Mouse (Mus musculus): ENCODE results near the gene Gys1. TPM values are rescaled to one million over a fixed set of nuclear protein-coding genes. Genes with fewer than 3 reads are reported as not detected.

Gys1 gene
- polyA plus RNA-seq, 2 experiments = 2.8 to 3.2 TPM

GRCm38 (mm10) chr7:45433835-45434202 lies 825 bp upstream of the Gys1 start:
- peaks cover 0 to 14% of the 10 kb centered on the region in 2 experiments; a peak in 2 of 4 replicates for H3K4me1 ChIP-seq (replicated peaks; ENCODE audit: control insufficient read depth in 2 of 2, insufficient read depth in 2 of 2, low read length in 1 of 2)

GRCm38 (mm10) chr7:45435038-45435437 lies 394 bp downstream of the Gys1 start:
- DNase-seq (ENCODE audit: low read depth in 3 of 3, low spot score in 3 of 3) (no peak), ATAC-seq (ENCODE audit: insufficient read depth) (no peak)
- H3K4me2 ChIP-seq (ENCODE audit: low read depth) = peak overlapping the region; percentile 73
- H3K4me3 ChIP-seq (ENCODE audit: insufficient read depth in 1 of 2, low read depth in 2 of 2, low read length in 2 of 2) = peak overlapping the region; percentile 39 to 51
- peaks cover 3% of the 10 kb centered on the region; the same call in 1 of the 2 replicates for H3K36me3 ChIP-seq (replicated peaks; ENCODE audit: control insufficient read depth, insufficient read depth, low read depth)
- H3K9ac ChIP-seq (replicated peaks) = peak overlapping the region; percentile 58
- H3K9me3 ChIP-seq (ENCODE audit: control insufficient read depth, low read length) = no peaks in the 10 kb centered on the region
- 5% methylated on average over 16 of the region's 16 CpGs for WGBS (ENCODE audit: insufficient replicate concordance)
- no peak for TF ChIP-seq EP300 (IDR thresholded peaks at IDR 0.05; ENCODE audit: low read depth)
- no peak for TF ChIP-seq CTCF (IDR thresholded peaks at IDR 0.05; ENCODE audit: low read depth)
- no peaks in the 10 kb centered on the region for H3K27me3 ChIP-seq (ENCODE audit: control insufficient read depth, insufficient read depth, low read length)
- H3K4me1 ChIP-seq (replicated peaks; ENCODE audit: control insufficient read depth in 2 of 2, insufficient read depth in 2 of 2, low read length in 1 of 2) = peaks cover 0 to 14% of the 10 kb centered on the region in 2 experiments; a peak in 2 of 4 replicates
- H3K27ac ChIP-seq = no peak overlapping the region

More at GRCm38 (mm10) chr7:45433835-45434202, 825 bp upstream of the Gys1 start:
- Histone ChIP-seq H3K36me3 (replicated peaks; ENCODE audit: control insufficient read depth, insufficient read depth, low read depth) (peaks cover 5% of the 10 kb centered on the region), H3K9me3 (ENCODE audit: control insufficient read depth, low read length) (no peaks in the 10 kb centered on the region), H3K27ac (peak overlapping the region; percentile 79), H3K4me3 (ENCODE audit: insufficient read depth in 1 of 2, low read depth in 2 of 2, low read length in 2 of 2) (peak overlapping the region; percentile 87 to 97), H3K9ac (replicated peaks) (peak overlapping the region; percentile 89), H3K4me2 (ENCODE audit: low read depth) (peak overlapping the region; percentile 88), H3K27me3 (ENCODE audit: control insufficient read depth, insufficient read depth, low read length) (no peaks in the 10 kb centered on the region)
- no peak for ATAC-seq (ENCODE audit: insufficient read depth)
- WGBS (ENCODE audit: insufficient replicate concordance) = under 1% methylated on average over 7 of the region's 7 CpGs
- DNase-seq (ENCODE audit: low read depth in 3 of 3, low spot score in 3 of 3) = no peak
- TF ChIP-seq CTCF (IDR thresholded peaks at IDR 0.05; ENCODE audit: low read depth) = no peak
- TF ChIP-seq EP300 (IDR thresholded peaks at IDR 0.05; ENCODE audit: low read depth) = no peak

GRCm38 (mm10) chr7:45436444-45436843 lies 1.8 kb downstream of the Gys1 start:
- H3K9ac ChIP-seq (replicated peaks) = no peak overlapping the region
- 70% methylated on average over 5 of the region's 5 CpGs for WGBS (ENCODE audit: insufficient replicate concordance)

GRCm38 (mm10) chr7:45437046-45437445 lies 2.4 kb downstream of the Gys1 start:
- Histone ChIP-seq H3K27me3 (ENCODE audit: control insufficient read depth, insufficient read depth, low read length) (no peaks in the 10 kb centered on the region), H3K9me3 (ENCODE audit: control insufficient read depth, low read length) (no peaks in the 10 kb centered on the region), H3K4me3 (ENCODE audit: insufficient read depth in 1 of 2, low read depth in 2 of 2, low read length in 2 of 2) (no peak overlapping the region), H3K4me1 (replicated peaks; ENCODE audit: control insufficient read depth in 2 of 2, insufficient read depth in 2 of 2, low read length in 1 of 2) (peaks cover 0 to 14% of the 10 kb centered on the region in 2 experiments; a peak in 2 of 4 replicates), H3K4me2 (ENCODE audit: low read depth) (no peak overlapping the region), H3K9ac (replicated peaks) (no peak overlapping the region), H3K36me3 (replicated peaks; ENCODE audit: control insufficient read depth, insufficient read depth, low read depth) (no peaks in the 10 kb centered on the region), H3K27ac (no peak overlapping the region)
- 45% methylated on average over 6 of the region's 6 CpGs for WGBS (ENCODE audit: insufficient replicate concordance)
- ATAC-seq (ENCODE audit: insufficient read depth) (no peak), DNase-seq (ENCODE audit: low read depth in 3 of 3, low spot score in 3 of 3) (no peak)
- TF ChIP-seq EP300 (IDR thresholded peaks at IDR 0.05; ENCODE audit: low read depth) (no peak), CTCF (IDR thresholded peaks at IDR 0.05; ENCODE audit: low read depth) (no peak)

More at GRCm38 (mm10) chr7:45436444-45436843, 1.8 kb downstream of the Gys1 start:
- Histone ChIP-seq H3K9me3 (ENCODE audit: control insufficient read depth, low read length) (no peaks in the 10 kb centered on the region), H3K27ac (no peak overlapping the region), H3K4me2 (ENCODE audit: low read depth) (no peak overlapping the region), H3K4me3 (ENCODE audit: insufficient read depth in 1 of 2, low read depth in 2 of 2, low read length in 2 of 2) (no peak overlapping the region), H3K36me3 (replicated peaks; ENCODE audit: control insufficient read depth, insufficient read depth, low read depth) (peaks cover 2% of the 10 kb centered on the region; the same call in 1 of the 2 replicates), H3K4me1 (replicated peaks; ENCODE audit: control insufficient read depth in 2 of 2, insufficient read depth in 2 of 2, low read length in 1 of 2) (peaks cover 0 to 14% of the 10 kb centered on the region in 2 experiments; a peak in 2 of 4 replicates), H3K27me3 (ENCODE audit: control insufficient read depth, insufficient read depth, low read length) (no peaks in the 10 kb centered on the region)
- TF ChIP-seq EP300 (IDR thresholded peaks at IDR 0.05; ENCODE audit: low read depth) (no peak), CTCF (IDR thresholded peaks at IDR 0.05; ENCODE audit: low read depth) (no peak)
- DNase-seq (ENCODE audit: low read depth in 3 of 3, low spot score in 3 of 3) (no peak), ATAC-seq (ENCODE audit: insufficient read depth) (no peak)

GRCm38 (mm10) chr7:45437521-45438276 lies 3.1 kb downstream of the Gys1 start, which contains the start of gene Ruvbl2:
Gene Ruvbl2 (minus strand): TSS chr7:45438096.
- Histone ChIP-seq H3K27ac (no peak within 1 kb of the TSS), H3K9ac (replicated peaks) (no peak within 1 kb of the TSS), H3K9me3 (ENCODE audit: control insufficient read depth, low read length) (no peaks in the 10 kb centered on the region), H3K4me3 (ENCODE audit: insufficient read depth in 1 of 2, low read depth in 2 of 2, low read length in 2 of 2) (no peak within 1 kb of the TSS), H3K4me2 (ENCODE audit: low read depth) (no peak within 1 kb of the TSS), H3K36me3 (replicated peaks; ENCODE audit: control insufficient read depth, insufficient read depth, low read depth) (no peaks in the 10 kb centered on the region), H3K27me3 (ENCODE audit: control insufficient read depth, insufficient read depth, low read length) (no peaks in the 10 kb centered on the region), H3K4me1 (replicated peaks; ENCODE audit: control insufficient read depth in 2 of 2, insufficient read depth in 2 of 2, low read length in 1 of 2) (peaks cover 0 to 13% of the 10 kb centered on the region in 2 experiments; a peak in 2 of 4 replicates)
- TF ChIP-seq CTCF (IDR thresholded peaks at IDR 0.05; ENCODE audit: low read depth) (peak; percentile 55), EP300 (IDR thresholded peaks at IDR 0.05; ENCODE audit: low read depth) (no peak)
- DNase-seq (ENCODE audit: low read depth in 3 of 3, low spot score in 3 of 3) (no peak), ATAC-seq (ENCODE audit: insufficient read depth) (no peak)
- WGBS (ENCODE audit: insufficient replicate concordance) = 45% methylated on average over 19 of the region's 19 CpGs
